Mouse (Mus musculus): ENCODE measurements around the gene Cuzd1.

DNA sequence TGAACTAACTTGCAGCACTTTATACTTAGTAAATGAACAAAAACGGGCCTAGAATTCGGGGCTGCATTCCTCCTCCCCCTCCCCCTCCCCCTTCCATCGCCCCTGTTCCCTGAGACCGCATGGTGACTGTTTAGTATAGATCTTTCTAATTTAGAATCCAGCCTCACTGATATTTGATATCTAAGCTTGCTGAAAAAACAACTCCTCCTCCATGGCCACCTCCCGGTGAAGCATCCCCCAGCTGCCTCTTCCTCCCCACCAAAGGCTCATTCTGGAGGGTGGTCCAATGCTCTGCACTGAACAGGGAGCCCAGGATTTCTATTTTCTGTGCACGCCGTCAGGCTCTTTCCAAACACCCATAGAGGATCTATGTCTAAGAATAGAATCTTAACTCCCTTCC lies 3.8 kb downstream of the Cuzd1 start:
- TF ChIP-seq CTCF (IDR thresholded peaks at IDR 0.05; ENCODE audit: extremely low read depth, insufficient read depth, insufficient read length, insufficient replicate concordance): no peak
- TF ChIP-seq POLR2A (IDR thresholded peaks at IDR 0.05; ENCODE audit: low read depth, low read length): no peak

Measured in spleen, adult 2 months (tissue).